Mouse (Mus musculus) adrenal gland, adult 8-10 months (tissue): ENCODE results near the gene Reck. TPM values are rescaled to one million over a fixed set of nuclear protein-coding genes. Genes with fewer than 3 reads are reported as not detected.

Source experiments
- DNase-seq: peaks from one replicate; pipeline ENCODE4 v3.0.0; 2022
- total RNA-seq, 4 experiments: library from RNA; stranded (reverse); gene quantifications; 2 replicates each; pipeline ENCODE4 v1.2.4; 2022

Reck gene
- total RNA-seq, 4 experiments from 2014 or later, result 21.6 to 45.0 (median 32.0) TPM

GRCm38 (mm10) chr4:43906443-43906842 is 31.1 kb downstream of the Reck start:
- peak; percentile 8 for DNase-seq

DNA sequence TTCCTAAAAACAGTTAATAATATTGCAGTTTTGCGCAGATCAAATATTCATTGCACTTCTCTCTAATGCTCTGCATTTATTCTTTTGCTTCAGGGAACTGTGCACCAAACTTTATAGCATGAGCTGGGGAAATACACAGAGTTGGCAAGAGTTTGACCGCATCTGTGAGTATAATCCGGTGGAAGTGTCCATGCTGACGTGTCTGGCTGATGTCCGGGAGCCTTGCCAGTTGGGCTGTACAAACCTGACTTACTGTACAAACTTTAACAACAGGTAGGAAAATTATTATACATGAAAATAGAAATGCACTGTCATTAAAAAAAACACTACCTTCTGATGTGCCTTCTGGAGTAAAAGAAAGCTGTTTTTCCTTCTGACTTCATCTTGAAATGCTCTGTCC is 42.9 kb downstream of the Reck start:
- DNase-seq, result no peak

- no peak for DNase-seq
Observed at GRCm38 (mm10) chr4:43920602-43921001, 45.3 kb downstream of the Reck start.

GRCm38 (mm10) chr4:43925125-43925524 is 49.8 kb downstream of the Reck start:
- DNase-seq, result no peak

DNA sequence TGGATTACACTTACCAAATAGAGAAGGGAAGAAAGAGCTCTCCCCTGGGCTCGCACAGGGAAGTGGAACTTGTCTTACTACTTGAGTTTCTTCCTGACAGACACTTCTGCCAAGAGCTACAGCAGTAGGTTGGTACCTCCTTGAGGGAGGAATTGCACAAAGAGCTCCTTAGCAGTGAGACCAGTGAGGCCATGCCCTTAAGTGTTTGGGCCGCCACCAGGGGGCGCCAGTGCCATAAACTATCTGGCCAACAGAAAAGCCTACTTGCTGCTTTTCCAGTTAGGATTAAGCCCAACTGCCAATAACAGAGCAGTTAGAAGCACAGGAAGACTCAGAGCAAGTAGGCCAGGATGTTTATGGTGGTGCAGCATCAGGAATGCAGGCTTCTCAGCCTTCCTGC is 50.4 kb downstream of the Reck start:
- DNase-seq, result peak; percentile 64

- DNase-seq, result no peak
Observed at GRCm38 (mm10) chr4:43927826-43928225, 52.5 kb downstream of the Reck start.

DNA sequence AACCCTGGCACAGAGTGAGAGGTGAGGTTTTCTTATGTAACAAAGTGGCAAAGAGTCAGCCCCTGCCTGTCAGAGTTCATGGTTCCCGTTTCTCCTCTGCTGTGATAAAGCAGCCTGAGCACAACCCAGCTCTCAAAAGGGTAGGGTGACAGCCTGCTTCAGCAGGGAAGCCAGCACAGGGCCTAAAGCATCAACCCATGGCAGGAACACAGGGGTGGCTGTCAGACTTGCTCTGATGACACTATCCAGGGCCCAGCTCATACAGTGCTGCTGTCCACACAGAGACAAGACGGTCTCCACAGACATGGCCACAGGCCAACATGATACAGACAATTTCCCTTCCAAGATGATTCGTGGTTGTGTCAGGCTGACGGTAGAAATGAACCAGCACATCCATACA is 56.5 kb downstream of the Reck start:
- DNase-seq, result no peak

DNA sequence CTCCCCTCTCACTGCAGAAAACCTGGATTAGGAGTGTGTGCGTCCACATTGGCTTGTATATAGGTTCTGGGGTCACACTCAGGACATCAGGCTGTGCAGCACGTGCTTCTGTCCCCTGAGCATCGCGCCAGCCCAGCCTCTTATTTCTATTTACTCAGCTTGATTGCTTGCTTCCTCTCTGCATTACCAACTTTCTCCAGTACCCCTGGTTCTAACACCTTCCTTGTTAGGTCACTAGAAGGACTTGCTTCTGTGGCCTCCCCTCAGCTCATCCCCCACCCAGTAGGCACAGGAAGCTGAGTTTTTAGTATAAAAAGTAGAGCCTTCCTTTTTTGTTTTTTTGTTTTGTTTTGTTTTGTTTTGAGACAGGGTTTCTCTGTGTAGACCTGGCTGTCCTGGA is 60.9 kb downstream of the Reck start:
- no peak for DNase-seq

GRCm38 (mm10) chr4:43936749-43937674 is 61.7 kb downstream of the Reck start:
- DNase-seq, result no peak

DNA sequence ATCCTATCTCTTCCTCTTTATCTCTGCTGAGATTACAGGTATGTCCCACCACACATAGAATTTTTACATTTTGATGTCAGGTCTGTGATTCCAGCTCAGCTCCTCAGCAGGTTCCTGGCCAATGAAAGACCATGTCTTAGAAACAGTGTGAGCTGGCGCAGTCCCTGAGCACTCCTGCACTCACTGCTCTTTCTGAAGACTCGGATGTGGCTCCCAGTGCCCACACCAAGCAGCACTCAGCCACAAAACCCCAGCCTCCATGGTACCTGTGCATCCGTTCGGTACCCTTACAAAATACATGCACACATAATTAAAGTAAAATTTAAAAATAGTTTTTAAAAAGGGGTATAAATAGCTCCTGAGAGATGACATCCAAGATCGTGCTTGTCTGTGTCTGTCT is 66.0 kb downstream of the Reck start:
- no peak for DNase-seq

DNA sequence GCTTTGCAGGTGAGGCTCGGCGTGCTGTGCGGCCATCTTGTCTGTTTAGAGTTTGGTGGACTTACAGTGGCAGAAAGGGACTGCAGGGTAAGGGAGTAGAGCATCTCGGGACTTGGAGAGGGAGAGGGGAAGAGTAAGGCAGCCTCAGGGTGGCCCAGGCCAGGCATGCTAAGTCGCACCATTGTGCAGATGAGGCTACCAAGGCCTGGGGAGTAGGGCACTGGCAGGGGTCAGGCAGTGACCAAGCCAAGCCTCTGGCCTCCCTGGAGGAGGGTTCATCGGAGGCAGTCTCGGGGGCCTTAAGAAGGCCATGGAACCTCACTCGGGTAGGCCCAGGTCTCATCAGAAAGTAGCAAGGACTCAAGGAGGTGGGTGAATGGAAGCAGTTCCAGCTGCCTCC is 67.1 kb downstream of the Reck start:
- no peak for DNase-seq

GRCm38 (mm10) chr4:43947571-43947970 is 72.2 kb downstream of the Reck start:
- DNase-seq, result peak; percentile 37

DNA sequence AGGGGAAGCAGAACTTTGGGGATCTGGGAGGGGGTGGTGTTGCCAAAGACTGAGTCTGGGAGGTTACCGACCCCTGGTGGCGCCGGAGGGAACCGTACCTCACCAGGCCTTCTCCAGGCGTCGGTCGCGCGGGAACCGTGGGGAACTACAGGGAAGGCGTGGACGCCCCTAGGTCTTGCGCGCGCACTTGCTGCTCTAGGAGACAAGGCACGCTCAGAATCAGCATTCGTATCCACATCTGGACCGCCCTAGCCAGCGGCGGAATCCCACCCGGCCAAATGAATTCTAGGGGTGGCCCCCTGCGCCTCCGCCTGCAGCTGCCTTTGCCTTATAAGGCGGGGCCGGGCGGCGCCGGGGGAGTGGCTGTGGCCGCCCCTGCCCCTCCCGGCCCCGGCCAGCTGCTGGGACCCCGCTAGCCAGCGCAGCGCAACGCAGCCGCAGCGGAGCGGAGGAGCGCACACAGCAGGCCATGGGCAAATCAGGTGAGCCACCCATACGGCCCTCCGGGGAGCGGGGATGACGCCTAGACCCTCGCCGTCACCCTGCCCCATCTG is 82.0 kb downstream of the Reck start, which contains the start of gene Glipr2:
Gene Glipr2 (plus strand): TSS at position 110 of the 554 bp plus-strand sequence.
- no peak for DNase-seq

DNA sequence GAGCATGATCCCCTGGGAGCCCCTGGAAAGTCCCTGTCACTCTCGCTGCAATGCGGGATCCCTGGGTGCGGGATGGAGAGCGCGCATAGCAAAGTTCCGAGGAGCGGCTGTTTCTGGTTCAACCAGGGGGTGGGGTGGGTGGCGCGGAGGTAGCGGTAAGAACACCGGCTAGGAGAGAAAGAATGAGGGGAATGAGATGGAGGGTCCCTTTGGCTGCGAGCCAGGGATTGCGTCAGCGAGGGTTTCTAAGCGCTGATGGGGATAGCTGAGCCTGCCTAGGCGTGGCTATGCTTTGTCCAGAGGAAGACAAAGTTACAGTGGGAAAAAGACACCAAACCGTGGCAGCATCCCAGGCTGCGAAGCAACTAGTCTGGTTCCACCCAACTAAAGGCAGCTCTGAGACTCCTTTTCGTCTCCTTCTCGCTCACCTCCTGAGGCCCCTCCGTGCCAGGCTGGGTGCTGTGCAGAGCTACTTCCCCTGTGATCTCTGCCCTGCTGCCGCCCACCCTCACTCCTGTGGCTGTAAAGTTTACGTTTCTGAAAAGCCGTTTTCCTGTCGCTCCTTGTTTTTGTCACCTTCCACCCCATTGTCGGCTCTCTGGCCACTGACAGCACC is 82.6 kb downstream of the Reck start:
- DNase-seq, result no peak

GRCm38 (mm10) chr4:43959523-43960179 is 84.3 kb downstream of the Reck start:
- DNase-seq, result no peak

GRCm38 (mm10) chr4:43960207-43960606 is 84.9 kb downstream of the Reck start:
- no peak for DNase-seq

- DNase-seq, result no peak
Observed at GRCm38 (mm10) chr4:43964326-43964833, 89.0 kb downstream of the Reck start.

- no peak for DNase-seq
Observed at GRCm38 (mm10) chr4:43964951-43965684, 89.8 kb downstream of the Reck start.

- no peak for DNase-seq
Observed at GRCm38 (mm10) chr4:43965856-43966535, 90.7 kb downstream of the Reck start.

DNA sequence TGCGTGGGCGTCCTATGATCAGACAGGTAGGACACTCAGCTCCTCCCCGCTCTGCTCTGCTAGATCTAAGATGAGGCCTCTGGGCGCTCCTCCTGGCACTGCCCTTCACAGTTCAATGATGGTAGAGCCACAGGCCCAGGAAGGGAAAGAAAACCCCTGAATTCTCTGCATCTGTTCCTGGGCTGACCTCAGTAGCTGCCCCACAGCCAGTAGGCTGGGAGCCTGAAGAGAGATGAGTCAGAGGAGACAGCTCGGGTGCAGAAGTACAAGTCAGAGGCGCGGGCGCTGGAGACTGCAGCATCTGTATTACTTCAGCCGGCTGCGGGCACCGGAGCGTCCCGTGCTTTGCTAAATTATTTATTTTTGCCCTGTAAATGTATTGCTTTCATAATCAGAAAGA is 93.3 kb downstream of the Reck start:
- DNase-seq, result peak; percentile 76

GRCm38 (mm10) chr4:43969373-43969772 is 94.0 kb downstream of the Reck start:
- no peak for DNase-seq
